Mouse (Mus musculus): ENCODE measurements around the gene Nutm1. TPM values are rescaled to one million over a fixed set of nuclear protein-coding genes. Genes with fewer than 3 reads are reported as not detected.

Gene Nutm1
- polyA plus RNA-seq, 1 experiment from 2014 or later: not detected

Other genes with a start within 250 kb of the Nutm1 start
- gene Olfr1310, start 246.6 kb downstream of the Nutm1 start, polyA plus RNA-seq (2014; fragmentation: Nextera tagmentation; extraction: Ambion mirVana): not detected in 2 replicates
- not detected in 2 replicates for gene Olfr1311, start 234.9 kb downstream of the Nutm1 start, polyA plus RNA-seq (2014; fragmentation: Nextera tagmentation; extraction: Ambion mirVana)
- gene Olfr1312, start 209.1 kb downstream of the Nutm1 start, polyA plus RNA-seq (2014; fragmentation: Nextera tagmentation; extraction: Ambion mirVana): not detected in 2 replicates
- not detected in 2 replicates for gene Olfr1313, start 181.4 kb downstream of the Nutm1 start, polyA plus RNA-seq (2014; fragmentation: Nextera tagmentation; extraction: Ambion mirVana)
- not detected in 2 replicates for gene Olfr1314, start 162.5 kb downstream of the Nutm1 start, polyA plus RNA-seq (2014; fragmentation: Nextera tagmentation; extraction: Ambion mirVana)
- gene Olfr1315-ps1, start 143.9 kb downstream of the Nutm1 start, polyA plus RNA-seq (2014; fragmentation: Nextera tagmentation; extraction: Ambion mirVana): not detected in 2 replicates
- not detected in 2 replicates for gene Olfr1316, start 124.3 kb downstream of the Nutm1 start, polyA plus RNA-seq (2014; fragmentation: Nextera tagmentation; extraction: Ambion mirVana)
- gene Olfr1317, start 119.0 kb downstream of the Nutm1 start, polyA plus RNA-seq (2014; fragmentation: Nextera tagmentation; extraction: Ambion mirVana): not detected in 2 replicates
- gene Olfr1318, start 105.1 kb downstream of the Nutm1 start, polyA plus RNA-seq (2014; fragmentation: Nextera tagmentation; extraction: Ambion mirVana): not detected in 2 replicates
- gene Lpcat4, start 19.8 kb downstream of the Nutm1 start, polyA plus RNA-seq (2014; fragmentation: Nextera tagmentation; extraction: Ambion mirVana): 23.8 and 28.1 TPM in 2 replicates
- 255 and 275 TPM in 2 replicates for gene Nop10, start 2.6 kb upstream of the Nutm1 start, polyA plus RNA-seq (2014; fragmentation: Nextera tagmentation; extraction: Ambion mirVana)
- gene Slc12a6, start 6.5 kb upstream of the Nutm1 start, polyA plus RNA-seq (2014; fragmentation: Nextera tagmentation; extraction: Ambion mirVana): 17.7 and 18.1 TPM in 2 replicates
- not detected in 2 replicates for gene Gm21985, start 7.0 kb upstream of the Nutm1 start, polyA plus RNA-seq (2014; fragmentation: Nextera tagmentation; extraction: Ambion mirVana)
- 96.7 and 105 TPM in 2 replicates for gene Emc4, start 108.7 kb upstream of the Nutm1 start, polyA plus RNA-seq (2014; fragmentation: Nextera tagmentation; extraction: Ambion mirVana)
- gene Katnbl1, start 119.9 kb upstream of the Nutm1 start, polyA plus RNA-seq (2014; fragmentation: Nextera tagmentation; extraction: Ambion mirVana): 41.3 and 44.9 TPM in 2 replicates
- gene Emc7, start 195.7 kb upstream of the Nutm1 start, polyA plus RNA-seq (2014; fragmentation: Nextera tagmentation; extraction: Ambion mirVana): 16.9 and 17.5 TPM in 2 replicates
- not detected in 2 replicates for gene Chrm5, start 221.5 kb upstream of the Nutm1 start, polyA plus RNA-seq (2014; fragmentation: Nextera tagmentation; extraction: Ambion mirVana)
- 7.6 and 9.1 TPM in 2 replicates for gene Aven, start 233.7 kb upstream of the Nutm1 start, polyA plus RNA-seq (2014; fragmentation: Nextera tagmentation; extraction: Ambion mirVana)